Mouse (Mus musculus): ENCODE results near the gene Tmco1. TPM values are rescaled to one million over a fixed set of nuclear protein-coding genes. Genes with fewer than 3 reads are reported as not detected.
A peak's percentile ranks its signal among the peaks of the same experiment; 100 is the strongest.

Tmco1 gene
- total RNA-seq, 2 experiments from 2014 or later = 102 to 104 TPM

GRCm38 (mm10) chr1:167368513-167368912 is 60.3 kb downstream of the Tmco1 start:
- no peak for DNase-seq (ENCODE audit: low spot score in 2 of 2)

- DNase-seq (ENCODE audit: low spot score in 2 of 2) = peak; percentile 61 to 79
Observed at GRCm38 (mm10) chr1:167369905-167370304, 61.7 kb downstream of the Tmco1 start.

- no peak for DNase-seq (ENCODE audit: low spot score in 2 of 2)
Observed at GRCm38 (mm10) chr1:167372739-167373138, 64.6 kb downstream of the Tmco1 start.

GRCm38 (mm10) chr1:167374003-167374784 is 66.0 kb downstream of the Tmco1 start:
- DNase-seq (ENCODE audit: low spot score in 2 of 2) = no peak

GRCm38 (mm10) chr1:167374942-167375341 is 66.8 kb downstream of the Tmco1 start:
- DNase-seq (ENCODE audit: low spot score in 2 of 2) = no peak

GRCm38 (mm10) chr1:167378019-167378418 is 69.8 kb downstream of the Tmco1 start:
- DNase-seq (ENCODE audit: low spot score in 2 of 2) = no peak

GRCm38 (mm10) chr1:167379751-167380150 is 71.6 kb downstream of the Tmco1 start:
- no peak for DNase-seq (ENCODE audit: low spot score in 2 of 2)

GRCm38 (mm10) chr1:167380223-167380622 is 72.0 kb downstream of the Tmco1 start:
- DNase-seq (ENCODE audit: low spot score in 2 of 2) = no peak

GRCm38 (mm10) chr1:167381050-167382015 is 73.2 kb downstream of the Tmco1 start:
- no peak for DNase-seq (ENCODE audit: low spot score in 2 of 2)

- DNase-seq (ENCODE audit: low spot score in 2 of 2) = no peak
Observed at GRCm38 (mm10) chr1:167382316-167382715, 74.1 kb downstream of the Tmco1 start.

GRCm38 (mm10) chr1:167382763-167383162 is 74.6 kb downstream of the Tmco1 start:
- DNase-seq (ENCODE audit: low spot score in 2 of 2) = no peak

GRCm38 (mm10) chr1:167383178-167383577 is 75.0 kb downstream of the Tmco1 start:
- no peak for DNase-seq (ENCODE audit: low spot score in 2 of 2)

Small RNA genes within 50 kb of the gene (microRNA-seq; reads per million reads assigned to microRNA genes)
- gene Gm25911 (not detected), gene Mir6347 (not detected)

Other genes starting within 250 kb of the Tmco1 start
- 10 to 100 TPM; 66.6 to 71.5 TPM for gene Uck2, start 23.1 kb upstream of the Tmco1 start, total RNA-seq (2021)
- 10 to 100 TPM; 72.1 to 74.5 TPM for gene Aldh9a1, start 41.6 kb downstream of the Tmco1 start, total RNA-seq (2021)
- gene Mgst3, start 85.5 kb downstream of the Tmco1 start, total RNA-seq (2021) = 10 to 100 TPM; 67.2 to 77.2 TPM
- under 1 TPM in 1 of 2 experiments, not detected in 1; 0.28 TPM for gene Lrrc52, start 158.4 kb downstream of the Tmco1 start, total RNA-seq (2021)